Mouse (Mus musculus) CH12.LX (cell line): ENCODE results near the gene Polr3gl.
A peak's percentile ranks its signal among the peaks of the same experiment; 100 is the strongest.

ENCODE experiments used
- CTCF ChIP-seq, 2 experiments: IDR thresholded peaks in 1 of 2; conservative IDR thresholded peaks in 1 of 2; 2 replicates each; pipeline ENCODE4 v1.5.1; 2011 to 2012; ENCODE audit warnings: low read depth in 2 of 2, low read length in 2 of 2, improper control_type of control experiment in 1 of 2, inconsistent platforms in 1 of 2, mild to moderate bottlenecking in 1 of 2, moderate library complexity in 1 of 2
- EP300 ChIP-seq: IDR thresholded peaks from 2 replicates; pipeline ENCODE4 v1.6.1; 2011; ENCODE audit warnings: low read length, improper control_type of control experiment
- POLR2A ChIP-seq: IDR thresholded peaks from 2 replicates; pipeline ENCODE4 v1.6.1; 2011; ENCODE audit warnings: low read depth, mild to moderate bottlenecking, improper control_type of control experiment, low read length
- SMC3 ChIP-seq: IDR thresholded peaks from 2 replicates; pipeline ENCODE4 v1.6.1; 2011; ENCODE audit warnings: low read depth, low read length, improper control_type of control experiment
- ZMIZ1 ChIP-seq: IDR thresholded peaks from 2 replicates; pipeline ENCODE4 v1.6.1; 2012; ENCODE audit warnings: low read depth, mild to moderate bottlenecking, inconsistent platforms, low read length, improper control_type of control experiment

DNA sequence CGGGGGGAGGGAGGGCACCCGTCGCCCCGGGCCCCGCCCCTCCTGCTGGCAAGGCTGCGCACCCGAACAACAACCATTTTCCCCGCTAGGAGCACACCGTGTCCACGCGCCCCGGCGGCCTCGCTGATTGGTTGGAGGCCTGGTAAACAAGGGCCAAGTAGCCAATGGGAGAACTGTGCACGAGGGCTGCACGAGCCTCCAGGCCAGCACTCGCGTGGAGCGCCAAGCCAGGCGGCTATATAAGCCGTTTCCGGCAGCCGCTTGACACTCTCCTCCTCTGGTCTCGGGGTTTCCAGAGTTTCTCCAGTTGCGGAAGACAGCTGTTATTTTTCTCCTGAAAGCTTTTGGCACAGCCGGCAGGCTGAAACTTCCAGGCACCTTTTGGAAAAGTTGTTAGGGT lies 36.3 kb downstream of the Polr3gl start, which contains the start of gene Txnip:
- TF ChIP-seq CTCF (conservative IDR thresholded peaks at IDR 0.05 in 1 of 2, IDR thresholded peaks at IDR 0.05 in 1 of 2; ENCODE audit: low read depth in 2 of 2, low read length in 2 of 2) = no peak
- no peak for TF ChIP-seq SMC3
- TF ChIP-seq EP300 = no peak
- TF ChIP-seq POLR2A = peak; percentile 100
- peak; percentile 100 for TF ChIP-seq ZMIZ1
